Mouse (Mus musculus) gastrocnemius, postnatal 36 days (tissue): ENCODE measurements at regions not wholly inside any gene's neighbourhood (a gene's known extent, or its start where the extent isn't known, plus 50 kb on each side); places are given as distances from the start of the nearest gene placed in this dataset.

Experiments used
- DNase-seq, 2 experiments: peaks; one replicate each; pipeline ENCODE4 v3.0.0; 2022
- intact Hi-C: fragments of 180-260 bp; cut with DNase I; formaldehyde crosslinking; loops from one replicate; pipeline ENCODE4 v1.15.1; 2025

DNA sequence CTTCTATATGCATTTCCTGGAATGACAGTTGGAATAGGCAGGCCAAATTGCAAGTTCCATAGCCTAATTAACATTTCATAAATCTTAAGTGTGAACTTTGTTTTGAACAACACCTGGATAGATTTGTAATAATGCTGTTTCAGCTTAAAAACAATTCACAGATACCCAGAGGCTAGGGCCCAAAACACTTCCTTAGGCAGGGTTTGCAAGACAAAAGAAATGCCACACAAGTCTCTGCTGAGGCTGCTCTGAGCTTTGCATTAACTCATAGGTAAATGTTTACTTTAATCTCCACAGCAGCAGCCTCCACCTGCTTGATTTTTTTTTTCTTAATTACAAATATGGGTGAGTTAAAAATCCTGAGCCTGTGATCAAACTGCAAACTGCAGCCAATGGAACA lies 118.4 kb downstream of the Gnat3 start:
- intact Hi-C loops, result no loop called here
- DNase-seq, result no peak

DNA sequence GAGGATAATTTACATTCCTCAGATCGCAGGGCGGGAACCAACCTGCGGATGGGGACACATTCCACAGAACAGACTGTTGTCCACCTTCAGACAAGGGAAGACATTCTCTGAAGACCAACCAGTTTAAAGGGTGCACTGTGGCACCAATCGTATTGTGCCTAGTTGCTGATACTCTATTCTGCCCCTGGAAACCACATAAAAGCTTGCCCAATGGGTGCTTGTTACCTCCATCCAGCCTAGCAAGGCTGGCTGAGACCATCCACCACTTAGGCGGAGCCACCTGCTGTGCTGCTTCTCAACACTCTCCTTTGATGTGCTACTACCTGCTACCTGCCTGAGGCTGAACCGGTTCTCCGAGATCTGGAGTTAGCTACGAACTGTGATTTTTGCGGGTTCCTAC lies 119.9 kb downstream of the Gnat3 start:
- DNase-seq, result no peak
- intact Hi-C loops, result no loop called here

DNA sequence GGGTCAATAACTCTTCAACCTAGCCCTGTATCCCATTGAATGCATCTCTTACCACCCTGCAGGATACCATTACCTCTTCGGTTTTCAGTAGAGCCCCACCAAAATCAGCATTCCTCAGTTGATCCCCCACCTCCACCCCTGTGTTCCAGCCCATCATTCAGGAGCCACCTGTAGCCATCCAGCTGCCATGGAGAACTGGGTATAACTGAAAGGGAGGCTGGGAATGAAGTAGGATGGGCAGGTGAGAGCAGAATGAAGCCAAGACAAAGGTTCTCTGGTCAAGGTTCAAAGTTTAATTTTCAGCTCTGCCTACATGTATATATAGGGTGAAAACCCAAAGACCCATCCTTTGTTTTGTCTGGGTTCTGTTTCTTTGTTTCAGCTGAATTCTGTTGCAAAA lies 121.4 kb downstream of the Gnat3 start:
- no peak for DNase-seq
- intact Hi-C loops, result no loop called here

DNA sequence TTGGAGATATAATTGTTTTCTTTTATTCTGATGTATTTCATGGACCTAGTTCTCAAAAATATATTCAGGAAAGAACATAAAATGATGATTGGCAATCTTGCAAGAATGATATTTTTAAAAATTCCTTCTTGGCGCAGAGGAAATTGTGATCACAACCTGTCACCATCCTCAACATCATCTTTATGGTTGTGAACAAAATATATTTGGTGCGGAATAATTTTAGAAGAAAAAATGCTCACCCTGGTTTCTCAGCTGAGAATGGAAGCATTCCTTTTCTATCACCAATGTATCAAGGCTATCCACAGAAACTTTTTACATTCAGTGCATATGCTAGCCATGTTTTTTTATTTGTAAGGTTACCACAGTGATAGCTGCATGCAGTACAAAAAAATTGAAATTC lies 123.1 kb downstream of the Gnat3 start:
- intact Hi-C loops, result loop anchor here (5.0 kb wide), 1 partner anchor 362 kb away; no protein-coding TSS in a partner anchor
- DNase-seq, result no peak

DNA sequence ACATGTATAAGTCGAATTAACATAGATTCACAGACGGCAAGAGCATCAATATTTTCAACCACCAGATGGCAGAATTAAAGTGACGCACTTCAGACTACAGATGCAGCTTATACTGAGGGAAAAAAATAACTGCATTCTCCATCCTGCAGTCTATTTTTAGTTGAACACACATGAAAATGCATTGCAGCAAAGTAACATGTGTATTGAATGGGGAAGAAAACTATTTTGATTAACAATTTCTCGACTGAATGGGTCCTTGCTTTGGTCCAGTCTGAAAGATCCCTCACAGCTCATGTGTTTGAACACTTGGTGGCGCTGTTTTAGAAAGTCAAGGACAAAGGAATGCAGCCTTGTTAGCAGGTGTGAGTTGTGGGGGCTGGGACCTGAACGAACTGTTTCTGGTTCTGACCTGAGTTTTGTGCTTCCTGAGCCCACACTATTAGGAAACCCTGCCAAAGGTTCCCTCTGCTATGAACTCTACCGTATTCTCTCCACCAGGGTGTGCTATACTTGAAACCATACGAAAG lies 125.6 kb downstream of the Gnat3 start:
- intact Hi-C loops, result loop anchor here (5.0 kb wide), 1 partner anchor 359 kb away; no protein-coding TSS in a partner anchor
- no peak for DNase-seq

DNA sequence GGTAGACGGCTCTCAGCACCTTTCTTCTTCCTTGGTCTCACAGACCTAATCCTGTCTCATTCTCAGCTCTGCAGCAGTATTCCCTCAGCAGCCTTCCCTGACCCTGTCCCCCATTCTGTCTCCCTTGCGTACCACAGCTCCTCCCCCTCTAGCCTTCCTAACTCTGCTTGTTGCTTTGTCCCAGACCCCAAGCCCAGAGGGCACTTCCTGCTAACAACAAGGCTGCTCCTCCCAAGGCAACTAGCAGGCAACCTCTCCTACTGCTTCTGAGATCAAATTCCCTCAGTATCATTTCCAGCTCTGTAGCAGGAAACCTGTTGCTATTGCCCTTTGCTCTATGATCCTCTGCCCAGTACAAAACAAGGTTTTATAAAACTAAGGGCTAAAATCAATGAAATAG lies 127.6 kb downstream of the Gnat3 start:
- DNase-seq, result no peak
- intact Hi-C loops, result loop anchor here (5.0 kb wide), 1 partner anchor 357 kb away; no protein-coding TSS in a partner anchor

DNA sequence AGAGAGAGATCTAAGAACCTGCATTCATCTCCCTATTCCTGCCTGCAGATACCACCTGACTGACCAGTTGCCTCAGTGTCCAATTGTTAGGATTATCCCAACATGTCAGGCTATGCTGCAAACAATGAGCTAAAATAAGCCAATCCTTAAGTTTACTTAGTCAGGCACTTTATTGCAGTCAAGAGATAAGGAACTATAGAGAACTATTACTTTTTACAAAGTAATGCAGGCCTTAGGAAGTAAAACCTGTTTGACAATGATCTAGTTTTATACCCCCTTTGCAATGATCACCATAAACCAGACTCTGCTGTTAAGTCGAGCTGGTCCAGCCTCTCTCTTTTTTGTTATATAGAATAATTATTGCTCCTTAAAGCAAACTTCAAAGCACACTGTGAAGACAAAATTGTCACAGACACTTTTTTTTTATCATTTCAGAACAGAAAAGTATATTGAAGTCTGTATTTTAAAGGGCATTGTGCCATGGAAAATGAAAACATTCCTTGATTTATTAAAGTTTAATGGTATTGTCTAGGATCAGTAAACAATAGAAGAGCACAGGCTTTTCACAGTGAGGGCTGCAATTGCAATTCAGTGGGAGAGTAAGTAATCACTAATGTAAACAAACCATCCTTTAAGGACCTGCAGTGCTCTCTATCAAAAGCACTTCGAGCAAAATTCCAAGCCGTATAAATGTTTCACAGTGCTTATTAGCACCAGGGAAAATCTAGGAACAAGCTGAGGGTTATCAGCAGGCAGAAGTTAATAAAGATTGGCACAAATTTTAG lies 152.7 kb downstream of the Gnat3 start:
- intact Hi-C loops, result no loop called here
- no peak for DNase-seq

DNA sequence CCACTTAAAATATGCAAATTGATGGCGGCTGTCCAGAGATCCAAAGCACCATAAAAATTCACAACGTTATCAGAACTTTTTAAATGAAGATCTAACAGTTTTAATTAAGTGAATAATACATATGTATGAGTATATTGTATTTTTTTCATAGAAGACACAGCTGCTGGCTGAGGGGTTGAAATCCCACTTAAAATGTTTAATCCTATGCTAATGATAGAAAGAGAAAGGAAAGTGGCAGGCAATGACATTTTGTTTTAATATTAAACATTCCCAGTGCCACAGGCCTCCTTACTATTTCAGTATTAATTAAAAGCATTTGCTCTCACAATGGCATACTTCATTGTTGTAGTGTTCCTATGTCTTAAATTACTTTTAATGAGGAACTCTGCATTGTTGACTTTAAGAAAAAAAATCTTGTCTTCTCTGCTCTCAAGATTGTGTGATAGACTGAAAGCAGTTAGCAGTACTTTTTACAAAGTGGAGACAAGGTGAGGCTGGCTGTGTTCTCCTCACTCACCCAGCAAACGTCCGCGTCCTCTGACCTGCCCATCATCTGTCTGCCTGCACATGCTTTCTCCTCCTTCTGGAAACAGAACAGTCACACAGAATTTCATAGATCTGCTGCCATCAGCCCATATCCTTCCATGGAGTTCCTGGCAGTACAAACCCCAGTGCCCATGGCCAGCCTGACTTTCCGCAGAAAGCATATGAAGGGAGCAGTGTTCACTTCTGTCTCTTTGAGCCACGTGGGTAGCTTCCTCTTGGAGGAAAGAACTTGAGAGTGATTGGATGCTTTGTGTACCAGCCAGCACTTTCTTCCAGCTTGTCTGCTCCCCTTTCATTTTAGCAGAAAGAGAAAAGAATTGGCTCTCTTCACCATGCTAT lies 173.7 kb downstream of the Gnat3 start:
- intact Hi-C loops, result no loop called here
- DNase-seq, result no peak

DNA sequence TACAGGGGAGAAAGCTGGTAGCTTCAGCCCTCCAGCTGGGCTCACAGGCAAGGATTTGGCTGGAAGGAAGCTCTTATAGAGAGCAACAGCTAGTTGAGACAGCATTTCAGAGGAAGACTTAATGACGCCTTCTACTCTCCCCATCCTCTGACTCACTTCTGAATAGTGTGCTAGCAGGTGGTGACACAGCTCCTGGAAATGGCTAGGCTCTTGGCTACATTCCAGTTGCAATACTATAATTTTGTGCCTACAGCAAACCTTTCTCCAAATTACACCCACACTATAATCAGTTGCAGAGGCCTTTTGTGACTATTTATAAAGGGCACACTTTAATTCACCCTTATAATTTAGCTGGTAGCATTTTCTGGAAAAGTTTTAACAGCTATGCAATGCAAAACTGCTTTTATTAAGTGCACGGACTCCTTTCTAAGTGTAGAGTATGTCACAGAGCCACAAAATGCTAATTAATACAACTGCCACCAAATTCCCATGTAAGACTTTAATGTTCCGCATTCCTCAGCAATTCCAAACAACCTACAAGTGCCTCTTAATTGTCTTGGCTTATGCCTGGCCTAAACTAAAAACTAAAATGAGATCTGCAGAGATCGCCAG lies 175.2 kb downstream of the Gnat3 start:
- intact Hi-C loops, result no loop called here
- DNase-seq, result no peak

DNA sequence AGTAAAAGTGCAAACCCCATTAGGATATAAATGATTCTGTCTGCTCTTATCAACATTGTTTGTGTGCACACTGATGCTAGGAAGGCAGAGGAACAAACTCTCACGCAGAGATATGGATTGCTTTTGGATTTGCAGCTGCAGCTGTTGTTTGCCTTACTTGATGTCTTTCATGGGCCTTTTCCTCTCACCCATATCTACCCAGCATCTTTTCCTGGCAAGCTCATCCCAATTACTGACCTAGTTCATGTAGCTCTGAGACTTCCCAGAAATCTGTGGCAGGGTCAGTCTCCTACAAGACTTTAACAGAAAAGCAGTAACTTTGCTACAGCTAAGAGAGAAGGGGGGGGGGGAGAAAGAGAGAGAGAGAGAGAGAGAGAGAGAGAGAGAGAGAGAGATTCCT lies 189.9 kb downstream of the Gnat3 start:
- intact Hi-C loops, result no loop called here
- no peak for DNase-seq

DNA sequence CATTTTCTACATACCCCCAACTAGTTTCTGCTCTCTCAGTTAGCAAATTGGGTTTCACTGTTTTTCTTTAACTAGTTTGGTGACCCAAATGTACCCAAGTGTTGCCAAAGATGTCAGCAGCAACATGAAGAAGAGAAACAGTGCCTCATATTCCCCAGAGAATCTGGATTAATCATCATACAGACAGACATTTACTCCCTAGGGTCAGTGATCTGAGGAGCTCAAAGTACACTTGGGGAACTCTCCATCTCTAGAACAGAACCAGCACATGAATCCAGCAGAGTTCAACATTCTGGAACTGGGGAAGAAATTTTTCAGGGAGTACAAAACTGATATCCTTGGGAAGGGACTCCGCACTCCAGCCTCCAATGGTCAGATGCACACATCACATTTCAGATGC lies 191.4 kb downstream of the Gnat3 start:
- intact Hi-C loops, result no loop called here
- DNase-seq, result no peak

DNA sequence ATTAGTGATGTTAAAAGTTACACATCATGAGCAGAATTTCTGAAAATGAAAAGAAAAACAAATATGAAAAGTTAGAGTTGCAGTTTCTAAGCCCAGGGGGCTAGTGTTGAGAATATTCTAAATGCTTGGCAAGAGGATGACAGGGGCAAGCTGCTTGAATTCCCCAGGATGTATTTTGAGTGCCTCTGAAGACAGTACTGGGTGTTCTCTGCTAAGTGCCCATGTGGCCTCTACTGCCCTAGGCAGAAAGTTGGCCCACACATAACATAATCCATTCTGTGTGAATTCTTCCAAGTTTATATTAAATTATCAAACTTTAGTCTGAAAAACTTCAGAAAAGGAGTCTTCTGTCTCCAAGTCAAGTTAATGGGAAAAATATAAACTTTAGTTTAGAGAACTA lies 196.6 kb downstream of the Gnai1 start:
- intact Hi-C loops, result no loop called here
- DNase-seq, result no peak

DNA sequence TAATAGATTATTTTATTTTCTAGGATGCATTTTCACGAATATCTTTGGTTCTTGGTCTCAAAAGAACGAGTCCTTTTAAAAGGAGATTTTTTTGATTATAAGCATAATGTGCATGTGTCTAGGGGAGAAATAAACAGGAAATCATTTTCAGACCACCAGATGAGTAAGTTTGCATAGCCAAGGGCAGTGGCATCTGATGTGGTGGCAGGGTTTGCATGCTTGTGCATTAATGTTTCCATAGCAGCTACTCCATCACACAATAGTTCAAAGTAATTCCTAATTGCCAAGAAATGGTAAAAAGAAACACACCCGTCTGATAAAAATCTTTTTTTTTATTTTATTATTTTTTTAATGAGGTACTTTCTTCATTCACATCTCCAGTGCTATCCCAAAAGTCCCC lies 182.3 kb downstream of the Gnai1 start:
- DNase-seq, result no peak

DNA sequence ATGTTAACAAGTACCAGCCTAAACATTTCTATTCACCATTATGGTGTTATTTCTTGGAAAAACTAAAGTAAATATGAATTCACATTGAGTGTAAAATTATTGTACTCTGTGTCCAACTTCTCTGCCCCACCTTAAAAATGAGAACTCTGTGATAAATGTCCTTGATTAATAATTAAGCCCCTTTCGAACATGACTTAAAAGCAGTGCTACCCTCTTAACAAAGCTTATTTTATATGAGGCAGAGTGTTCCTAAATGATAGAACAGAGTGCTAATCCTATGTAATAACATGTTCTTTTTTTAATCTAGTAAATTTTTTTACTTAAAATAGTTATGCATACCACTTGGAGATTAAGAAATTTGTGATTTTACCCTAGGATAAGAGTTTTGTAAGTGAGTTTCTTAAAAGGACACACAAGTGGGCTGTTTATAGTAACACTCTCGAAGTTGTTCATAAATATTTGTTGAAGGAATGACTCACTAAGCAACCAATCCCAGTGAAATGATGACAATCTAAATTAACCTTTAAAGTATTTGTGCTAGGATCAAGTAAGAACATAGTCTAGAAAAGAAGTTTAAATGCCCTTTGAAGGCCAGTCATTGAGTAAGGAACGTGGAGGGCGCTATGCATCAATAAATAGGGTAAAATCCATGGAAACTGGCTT lies 148.6 kb downstream of the Gnai1 start:
- no peak for DNase-seq
- intact Hi-C loops, result no loop called here

More for the DNA sequence above, 182.3 kb downstream of the Gnai1 start:
- intact Hi-C loops, result no loop called here
